Mouse (Mus musculus) testis, adult 2 months (tissue): ENCODE data around the gene Fam83g. TPM values are rescaled to one million over a fixed set of nuclear protein-coding genes. Genes with fewer than 3 reads are reported as not detected.
"Not testable (repeated sequence)": the region's sequence is repeated elsewhere in the genome, so short reads cannot be mapped to it uniquely, and the experiment has no call there.

ENCODE experiments used
- H3K27ac ChIP-seq: fragments of 200-500 bp; 2 replicates; pipeline ENCODE4 v1.5.1; 2012; ENCODE audit warnings: low read depth, low read length; ENCODE audit not compliant: control insufficient read depth, insufficient read depth
- H3K27me3 ChIP-seq: fragments of 200-500 bp; 2 replicates; pipeline ENCODE4 v1.6.1; 2012; ENCODE audit warnings: mild to moderate bottlenecking, low read length, moderate library complexity; ENCODE audit not compliant: control insufficient read depth, insufficient read depth
- H3K36me3 ChIP-seq: fragments of 200-500 bp; 2 replicates; pipeline ENCODE4 v1.6.1; 2012; ENCODE audit warnings: mild to moderate bottlenecking, low read length; ENCODE audit not compliant: control insufficient read depth, insufficient read depth
- H3K4me1 ChIP-seq: fragments of 200-500 bp; 2 replicates; pipeline ENCODE4 v1.6.1; 2012; ENCODE audit warnings: low read length; ENCODE audit not compliant: control insufficient read depth, insufficient read depth
- H3K4me3 ChIP-seq: fragments of 200-500 bp; 2 replicates; pipeline ENCODE4 v1.5.1; 2012; ENCODE audit warnings: low read depth, mild to moderate bottlenecking, low read length, moderate library complexity, mixed read lengths; ENCODE audit not compliant: control insufficient read depth
- CTCF ChIP-seq: fragments of 200-500 bp; IDR thresholded peaks from 2 replicates; pipeline ENCODE4 v1.5.1; 2012; ENCODE audit warnings: low read depth, mild to moderate bottlenecking, inconsistent platforms, low read length, moderate library complexity; ENCODE audit not compliant: control insufficient read depth, insufficient read depth, insufficient replicate concordance
- POLR2A ChIP-seq: fragments of 200-500 bp; IDR thresholded peaks from 2 replicates; pipeline ENCODE4 v1.6.1; 2012; ENCODE audit warnings: low read depth, mild to moderate bottlenecking, inconsistent platforms, low read length, moderate library complexity; ENCODE audit not compliant: control insufficient read depth
- polyA plus RNA-seq: library from polyadenylated mRNA; depleted of rRNA; stranded (reverse); fragments of >200 nt; gene quantifications from 2 replicates; pipeline ENCODE4 v1.2.3, GENCODE M21; 2012; rRNA removed

The Fam83g gene
- 1.1 and 1.3 TPM in 2 replicates for polyA plus RNA-seq

- H3K36me3 ChIP-seq: no peaks in the 10 kb centered on the region
- H3K27me3 ChIP-seq: no peaks in the 10 kb centered on the region
- no peak within 1 kb of the TSS for H3K27ac ChIP-seq
- H3K4me3 ChIP-seq: peak within 1 kb of the TSS; percentile 84
- H3K4me1 ChIP-seq: peaks cover 12% of the 10 kb centered on the region
- TF ChIP-seq POLR2A (peak; percentile 54), CTCF (no peak)
Observed at GRCm38 (mm10) chr11:61683907-61684731, at the start of gene Fam83g. Fam83g (plus strand) TSS chr11:61684091.

- not testable (repeated sequence) for H3K36me3 ChIP-seq, H3K27ac ChIP-seq, H3K4me3 ChIP-seq, H3K27me3 ChIP-seq, H3K4me1 ChIP-seq
Observed at GRCm38 (mm10) chr11:61636309-61636708, 47.6 kb upstream of the Fam83g start.

GRCm38 (mm10) chr11:61637413-61637812 is 46.5 kb upstream of the Fam83g start:
- H3K4me3 ChIP-seq: no peak overlapping the region
- no peaks in the 10 kb centered on the region for H3K36me3 ChIP-seq
- H3K27ac ChIP-seq: no peak overlapping the region
- no peaks in the 10 kb centered on the region for H3K27me3 ChIP-seq
- H3K4me1 ChIP-seq: no peaks in the 10 kb centered on the region
- TF ChIP-seq POLR2A (no peak), CTCF (no peak)

- TF ChIP-seq POLR2A: no peak
- TF ChIP-seq CTCF: no peak
- H3K36me3 ChIP-seq: no peaks in the 10 kb centered on the region
Observed at GRCm38 (mm10) chr11:61637856-61638255, 46.0 kb upstream of the Fam83g start.

GRCm38 (mm10) chr11:61638764-61639536 is 44.9 kb upstream of the Fam83g start:
- no peak overlapping the region for H3K4me3 ChIP-seq

More at GRCm38 (mm10) chr11:61637856-61638255, 46.0 kb upstream of the Fam83g start:
- Histone ChIP-seq H3K27me3 (no peaks in the 10 kb centered on the region), H3K27ac (no peak overlapping the region), H3K4me1 (no peaks in the 10 kb centered on the region), H3K4me3 (no peak overlapping the region)

GRCm38 (mm10) chr11:61639601-61640177 is 44.2 kb upstream of the Fam83g start:
- H3K4me1 ChIP-seq: peaks cover 5% of the 10 kb centered on the region
- no peaks in the 10 kb centered on the region for H3K27me3 ChIP-seq
- H3K4me3 ChIP-seq: no peak overlapping the region
- H3K27ac ChIP-seq: no peak overlapping the region
- TF ChIP-seq POLR2A (no peak), CTCF (no peak)
- no peaks in the 10 kb centered on the region for H3K36me3 ChIP-seq

More at GRCm38 (mm10) chr11:61638764-61639536, 44.9 kb upstream of the Fam83g start:
- Histone ChIP-seq H3K27ac (no peak overlapping the region), H3K4me1 (no peaks in the 10 kb centered on the region), H3K27me3 (no peaks in the 10 kb centered on the region), H3K36me3 (no peaks in the 10 kb centered on the region)
- TF ChIP-seq POLR2A (no peak), CTCF (no peak)

GRCm38 (mm10) chr11:61640585-61640984 is 43.3 kb upstream of the Fam83g start:
- not testable (repeated sequence) for H3K36me3 ChIP-seq, H3K4me3 ChIP-seq, H3K27ac ChIP-seq

More at GRCm38 (mm10) chr11:61640585-61640984, 43.3 kb upstream of the Fam83g start:
- not testable (repeated sequence) for H3K4me1 ChIP-seq, H3K27me3 ChIP-seq
